Mouse (Mus musculus): Measurements from ENCODE around the gene Cit. TPM values are rescaled to one million over a fixed set of nuclear protein-coding genes. Genes with fewer than 3 reads are reported as not detected.

The Cit gene
- polyA plus RNA-seq, 1 experiment from 2014 or later: 25.3 TPM

DNA sequence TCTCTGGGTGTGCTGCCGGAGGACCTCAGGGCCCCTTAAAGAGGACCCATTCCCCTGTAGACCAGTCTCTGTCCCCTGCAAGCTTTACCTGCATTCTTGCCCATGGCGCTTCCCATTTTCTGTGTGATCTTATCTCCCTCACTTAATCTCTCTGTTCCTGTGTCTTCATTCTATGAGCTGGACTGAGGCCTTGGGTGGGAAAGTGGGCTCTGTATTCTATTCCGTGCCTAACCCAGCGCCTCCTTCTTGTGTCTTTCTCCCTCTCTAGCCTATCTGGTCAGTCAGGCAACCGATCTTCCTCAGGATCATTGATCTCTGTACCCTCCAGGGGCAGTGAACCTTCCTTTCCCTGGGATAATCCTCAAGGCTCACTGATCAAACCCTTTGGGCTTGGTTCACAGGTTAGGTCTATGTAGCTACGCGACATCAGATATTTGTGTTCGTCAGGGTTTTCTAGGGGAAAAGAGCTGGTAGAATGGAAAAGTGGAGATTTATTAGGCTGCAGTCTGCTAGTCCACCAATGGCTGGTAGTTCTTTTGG, 627 bp downstream of the Cit start:
- H3K9me3 ChIP-seq (replicated peaks; ENCODE audit: control insufficient read depth, low read length): no peaks in the 10 kb centered on the region
- no peak overlapping the region for H3K27ac ChIP-seq (replicated peaks; ENCODE audit: low read depth, low read length)
- DNase-seq (ENCODE audit: low spot score): no peak
- peak overlapping the region; percentile 92 for H3K4me3 ChIP-seq (ENCODE audit: low read depth, low read length)
- H3K9ac ChIP-seq (replicated peaks; ENCODE audit: low read length): peak overlapping the region; percentile 79
- H3K36me3 ChIP-seq (replicated peaks; ENCODE audit: control insufficient read depth, insufficient read depth, low read depth, low read length): no peaks in the 10 kb centered on the region; the same call in 1 of the 2 replicates
- peak overlapping the region; percentile 81 for H3K4me2 ChIP-seq (ENCODE audit: low read depth, low read length)
- no peak for ATAC-seq (replicated peaks; ENCODE audit: insufficient number of reproducible peaks, low FRiP score, low TSS enrichment, low read depth)
- 30% methylated on average over 8 of the region's 8 CpGs for WGBS
- no peaks in the 10 kb centered on the region for H3K27me3 ChIP-seq (ENCODE audit: control insufficient read depth, insufficient read depth, low read length)
- H3K4me1 ChIP-seq (ENCODE audit: control insufficient read depth, insufficient read depth, low read length): no peaks in the 10 kb centered on the region; the same call in 1 of the 2 replicates

DNA sequence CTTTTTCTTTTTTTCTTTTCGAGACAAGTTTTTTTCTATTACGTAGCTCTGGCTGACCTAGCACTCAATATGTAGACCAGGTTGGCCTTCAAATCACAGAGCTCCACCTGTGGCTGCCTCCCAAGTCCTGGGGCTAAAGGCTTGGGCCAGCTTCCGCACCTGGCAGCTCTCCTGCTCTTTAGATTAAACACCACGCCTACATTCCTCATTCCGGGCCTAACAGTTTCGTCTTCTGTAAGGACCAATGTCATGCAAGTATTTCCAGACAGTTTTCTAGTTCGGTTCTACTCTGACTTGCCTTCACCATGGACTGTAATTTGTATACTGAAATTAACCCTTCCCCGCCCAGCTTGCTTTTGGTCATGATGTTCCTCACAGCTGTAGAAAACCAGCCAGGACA, 2.1 kb downstream of the Cit start:
- Histone ChIP-seq H3K9ac (replicated peaks; ENCODE audit: low read length) (no peak overlapping the region), H3K36me3 (replicated peaks; ENCODE audit: control insufficient read depth, insufficient read depth, low read depth, low read length) (no peaks in the 10 kb centered on the region; the same call in 1 of the 2 replicates), H3K27ac (replicated peaks; ENCODE audit: low read depth, low read length) (no peak overlapping the region), H3K4me3 (ENCODE audit: low read depth, low read length) (no peak overlapping the region), H3K4me1 (ENCODE audit: control insufficient read depth, insufficient read depth, low read length) (no peaks in the 10 kb centered on the region; the same call in 1 of the 2 replicates), H3K4me2 (ENCODE audit: low read depth, low read length) (no peak overlapping the region), H3K9me3 (replicated peaks; ENCODE audit: control insufficient read depth, low read length) (no peaks in the 10 kb centered on the region), H3K27me3 (ENCODE audit: control insufficient read depth, insufficient read depth, low read length) (no peaks in the 10 kb centered on the region)
- ATAC-seq (replicated peaks; ENCODE audit: insufficient number of reproducible peaks, low FRiP score, low TSS enrichment, low read depth): no peak
- 90% methylated on average over 8 of the region's 8 CpGs for WGBS
- no peak for DNase-seq (ENCODE audit: low spot score)

GRCm38 (mm10) chr5:115848463-115848862, 3.4 kb downstream of the Cit start:
- H3K9me3 ChIP-seq (replicated peaks; ENCODE audit: control insufficient read depth, low read length): no peaks in the 10 kb centered on the region
- H3K27ac ChIP-seq (replicated peaks; ENCODE audit: low read depth, low read length): no peak overlapping the region
- no peak overlapping the region for H3K4me3 ChIP-seq (ENCODE audit: low read depth, low read length)
- DNase-seq (ENCODE audit: low spot score) (no peak), ATAC-seq (replicated peaks; ENCODE audit: insufficient number of reproducible peaks, low FRiP score, low TSS enrichment, low read depth) (no peak)
- H3K4me1 ChIP-seq (ENCODE audit: control insufficient read depth, insufficient read depth, low read length): no peaks in the 10 kb centered on the region; the same call in 1 of the 2 replicates
- no peaks in the 10 kb centered on the region for H3K27me3 ChIP-seq (ENCODE audit: control insufficient read depth, insufficient read depth, low read length)
- WGBS: 82% methylated on average over 7 of the region's 7 CpGs
- H3K4me2 ChIP-seq (ENCODE audit: low read depth, low read length): no peak overlapping the region
- H3K9ac ChIP-seq (replicated peaks; ENCODE audit: low read length): no peak overlapping the region
- no peaks in the 10 kb centered on the region; the same call in 1 of the 2 replicates for H3K36me3 ChIP-seq (replicated peaks; ENCODE audit: control insufficient read depth, insufficient read depth, low read depth, low read length)

DNA sequence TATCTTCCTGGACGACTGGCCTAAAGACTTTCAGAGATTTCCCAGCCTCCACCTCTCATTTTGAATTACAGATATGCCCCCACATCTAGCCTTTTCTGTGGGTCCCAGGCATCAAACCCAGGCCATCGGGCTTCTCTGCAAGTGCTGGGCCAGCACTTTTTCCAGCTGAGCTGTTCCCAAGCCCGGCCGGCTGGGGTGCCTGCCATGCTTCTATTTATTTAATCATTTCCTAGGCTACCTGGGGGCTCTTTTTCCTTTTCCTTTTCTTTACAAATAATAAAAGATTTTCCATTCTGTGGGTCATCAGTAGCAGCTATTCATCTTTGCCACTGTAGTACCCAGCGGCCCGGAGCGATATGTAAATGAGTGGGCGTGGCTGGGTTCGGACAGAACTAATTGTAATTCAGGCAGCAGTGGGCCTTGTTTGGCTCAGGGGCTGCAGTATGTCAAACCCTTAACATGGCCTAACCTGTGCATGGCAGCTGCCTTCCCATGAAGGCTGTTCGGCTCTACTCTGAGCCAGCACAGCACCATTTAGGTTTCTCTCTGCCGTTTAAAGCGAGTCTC, 4.3 kb downstream of the Cit start:
- ATAC-seq (replicated peaks; ENCODE audit: insufficient number of reproducible peaks, low FRiP score, low TSS enrichment, low read depth) (no peak), DNase-seq (ENCODE audit: low spot score) (no peak)
- H3K9ac ChIP-seq (replicated peaks; ENCODE audit: low read length): no peak overlapping the region
- H3K4me2 ChIP-seq (ENCODE audit: low read depth, low read length): no peak overlapping the region
- WGBS: 87% methylated on average over 12 of the region's 12 CpGs
- no peaks in the 10 kb centered on the region; the same call in 1 of the 2 replicates for H3K36me3 ChIP-seq (replicated peaks; ENCODE audit: control insufficient read depth, insufficient read depth, low read depth, low read length)
- H3K9me3 ChIP-seq (replicated peaks; ENCODE audit: control insufficient read depth, low read length): no peaks in the 10 kb centered on the region
- no peak overlapping the region for H3K27ac ChIP-seq (replicated peaks; ENCODE audit: low read depth, low read length)
- H3K4me3 ChIP-seq (ENCODE audit: low read depth, low read length): no peak overlapping the region
- H3K27me3 ChIP-seq (ENCODE audit: control insufficient read depth, insufficient read depth, low read length): no peaks in the 10 kb centered on the region
- H3K4me1 ChIP-seq (ENCODE audit: control insufficient read depth, insufficient read depth, low read length): no peaks in the 10 kb centered on the region; the same call in 1 of the 2 replicates

- H3K4me1 ChIP-seq (ENCODE audit: control insufficient read depth, insufficient read depth, low read length): no peaks in the 10 kb centered on the region; the same call in 1 of the 2 replicates
- H3K4me3 ChIP-seq (ENCODE audit: low read depth, low read length): no peak overlapping the region
- no peaks in the 10 kb centered on the region for H3K27me3 ChIP-seq (ENCODE audit: control insufficient read depth, insufficient read depth, low read length)
- no peak overlapping the region for H3K27ac ChIP-seq (replicated peaks; ENCODE audit: low read depth, low read length)
- WGBS: 88% methylated on average over 17 of the region's 17 CpGs
- H3K9me3 ChIP-seq (replicated peaks; ENCODE audit: control insufficient read depth, low read length): no peaks in the 10 kb centered on the region
- DNase-seq (ENCODE audit: low spot score): no peak
- H3K9ac ChIP-seq (replicated peaks; ENCODE audit: low read length): no peak overlapping the region
- no peaks in the 10 kb centered on the region; the same call in 1 of the 2 replicates for H3K36me3 ChIP-seq (replicated peaks; ENCODE audit: control insufficient read depth, insufficient read depth, low read depth, low read length)
- ATAC-seq (replicated peaks; ENCODE audit: insufficient number of reproducible peaks, low FRiP score, low TSS enrichment, low read depth): no peak
- H3K4me2 ChIP-seq (ENCODE audit: low read depth, low read length): no peak overlapping the region
Measured at GRCm38 (mm10) chr5:115850250-115851028, 5.4 kb downstream of the Cit start.

GRCm38 (mm10) chr5:115851029-115851365, 5.9 kb downstream of the Cit start:
- H3K4me1 ChIP-seq (ENCODE audit: control insufficient read depth, insufficient read depth, low read length): no peaks in the 10 kb centered on the region; the same call in 1 of the 2 replicates
- H3K27me3 ChIP-seq (ENCODE audit: control insufficient read depth, insufficient read depth, low read length): no peaks in the 10 kb centered on the region
- H3K4me3 ChIP-seq (ENCODE audit: low read depth, low read length): no peak overlapping the region
- ATAC-seq (replicated peaks; ENCODE audit: insufficient number of reproducible peaks, low FRiP score, low TSS enrichment, low read depth) (no peak), DNase-seq (ENCODE audit: low spot score) (no peak)
- no peak overlapping the region for H3K4me2 ChIP-seq (ENCODE audit: low read depth, low read length)
- H3K9me3 ChIP-seq (replicated peaks; ENCODE audit: control insufficient read depth, low read length): no peaks in the 10 kb centered on the region
- no peak overlapping the region for H3K9ac ChIP-seq (replicated peaks; ENCODE audit: low read length)
- WGBS: 95% methylated on average over 13 of the region's 13 CpGs
- H3K27ac ChIP-seq (replicated peaks; ENCODE audit: low read depth, low read length): no peak overlapping the region
- no peaks in the 10 kb centered on the region; the same call in 1 of the 2 replicates for H3K36me3 ChIP-seq (replicated peaks; ENCODE audit: control insufficient read depth, insufficient read depth, low read depth, low read length)

DNA sequence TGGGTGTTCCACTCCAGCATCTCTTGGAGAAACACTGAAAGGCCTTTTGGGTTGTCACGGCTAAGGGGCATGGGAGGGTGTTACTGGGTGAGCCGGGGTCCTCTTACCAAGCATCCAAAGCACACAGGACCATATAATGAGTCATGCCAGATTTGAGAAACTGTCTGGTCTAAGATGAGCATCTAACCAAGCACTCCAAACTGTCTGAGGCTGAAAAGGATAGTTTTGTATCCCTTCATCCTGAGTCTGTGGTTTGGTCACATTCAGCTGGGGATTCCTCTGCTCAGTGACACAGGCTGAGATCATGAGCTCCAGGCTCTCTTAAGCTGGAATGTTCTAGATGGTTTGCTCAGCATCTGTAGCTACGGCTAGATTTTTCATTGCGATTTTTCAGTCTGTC, 7.4 kb downstream of the Cit start:
- H3K36me3 ChIP-seq (replicated peaks; ENCODE audit: control insufficient read depth, insufficient read depth, low read depth, low read length): no peaks in the 10 kb centered on the region; the same call in 1 of the 2 replicates
- H3K9me3 ChIP-seq (replicated peaks; ENCODE audit: control insufficient read depth, low read length): no peaks in the 10 kb centered on the region
- 95% methylated on average over 4 of the region's 4 CpGs for WGBS
- DNase-seq (ENCODE audit: low spot score) (no peak), ATAC-seq (replicated peaks; ENCODE audit: insufficient number of reproducible peaks, low FRiP score, low TSS enrichment, low read depth) (no peak)
- no peak overlapping the region for H3K4me2 ChIP-seq (ENCODE audit: low read depth, low read length)
- no peaks in the 10 kb centered on the region for H3K27me3 ChIP-seq (ENCODE audit: control insufficient read depth, insufficient read depth, low read length)
- no peaks in the 10 kb centered on the region for H3K4me1 ChIP-seq (ENCODE audit: control insufficient read depth, insufficient read depth, low read length)
- no peak overlapping the region for H3K9ac ChIP-seq (replicated peaks; ENCODE audit: low read length)
- no peak overlapping the region for H3K4me3 ChIP-seq (ENCODE audit: low read depth, low read length)
- H3K27ac ChIP-seq (replicated peaks; ENCODE audit: low read depth, low read length): no peak overlapping the region

- no peak for ATAC-seq (replicated peaks; ENCODE audit: insufficient number of reproducible peaks, low FRiP score, low TSS enrichment, low read depth)
- H3K27me3 ChIP-seq (ENCODE audit: control insufficient read depth, insufficient read depth, low read length): no peaks in the 10 kb centered on the region
- no peak for DNase-seq (ENCODE audit: low spot score)
- no peak overlapping the region for H3K27ac ChIP-seq (replicated peaks; ENCODE audit: low read depth, low read length)
- H3K4me3 ChIP-seq (ENCODE audit: low read depth, low read length): no peak overlapping the region
- H3K9me3 ChIP-seq (replicated peaks; ENCODE audit: control insufficient read depth, low read length): no peaks in the 10 kb centered on the region
- no peak overlapping the region for H3K9ac ChIP-seq (replicated peaks; ENCODE audit: low read length)
- 85% methylated on average over 9 of the region's 9 CpGs for WGBS
- H3K36me3 ChIP-seq (replicated peaks; ENCODE audit: control insufficient read depth, insufficient read depth, low read depth, low read length): no peaks in the 10 kb centered on the region; the same call in 1 of the 2 replicates
- H3K4me2 ChIP-seq (ENCODE audit: low read depth, low read length): no peak overlapping the region
- no peaks in the 10 kb centered on the region for H3K4me1 ChIP-seq (ENCODE audit: control insufficient read depth, insufficient read depth, low read length)
Measured at GRCm38 (mm10) chr5:115853691-115854090, 8.6 kb downstream of the Cit start.
